Mouse (Mus musculus): ENCODE measurements around the gene Tex28.
"Not testable (repeated sequence)": the region's sequence is repeated elsewhere in the genome, so short reads cannot be mapped to it uniquely, and the experiment has no call there.

Tex28 gene

GRCm38 (mm10) chrX:74167738-74168137 is at the start of gene Tex28:
Tex28 (minus strand) TSS chrX:74167838.
- no peak for DNase-seq

- no peak for DNase-seq
Observed at GRCm38 (mm10) chrX:74203556-74203955, 35.9 kb upstream of the Tex28 start.

- DNase-seq = no peak
Observed at GRCm38 (mm10) chrX:74176959-74177358, 9.3 kb upstream of the Tex28 start, which contains the start of gene Tktl1. Tktl1 (plus strand) TSS chrX:74177259.

GRCm38 (mm10) chrX:74135263-74135662 is 32.4 kb downstream of the Tex28 start, which contains the start of gene Mecp2:
Mecp2 (minus strand) TSS chrX:74135363.
- not testable (repeated sequence) for DNase-seq

- no peak for DNase-seq
Observed at GRCm38 (mm10) chrX:74127164-74127563, 40.5 kb downstream of the Tex28 start, which contains the start of gene Opn1mw. Opn1mw (plus strand) TSS chrX:74127464.

GRCm38 (mm10) chrX:74124975-74125374 is 42.7 kb downstream of the Tex28 start:
- peak in 1 of 2 experiments; percentile 9 for DNase-seq

- peak; percentile 71 to 73 for DNase-seq
Observed at GRCm38 (mm10) chrX:74115511-74115910, 52.1 kb downstream of the Tex28 start.

- no peak for DNase-seq
Observed at GRCm38 (mm10) chrX:74114036-74114435, 53.6 kb downstream of the Tex28 start.

- no peak for DNase-seq
Observed at GRCm38 (mm10) chrX:74108747-74109146, 58.9 kb downstream of the Tex28 start.

GRCm38 (mm10) chrX:74105916-74106315 is 61.7 kb downstream of the Tex28 start:
- DNase-seq = no peak

GRCm38 (mm10) chrX:74103457-74104188 is 64.0 kb downstream of the Tex28 start:
- DNase-seq = no peak
